Mouse (Mus musculus) small intestine, adult 2 months (tissue): ENCODE results near the gene Ina.

Experiments
- CTCF ChIP-seq: fragments of 200-500 bp; IDR thresholded peaks from 2 replicates; pipeline ENCODE4 v1.5.1; 2012; ENCODE audit warnings: low read depth, mild to moderate bottlenecking, control low read depth, inconsistent platforms, low read length, moderate library complexity, mixed read lengths; ENCODE audit not compliant: insufficient replicate concordance, insufficient read length; ENCODE audit errors: extremely low read depth
- POLR2A ChIP-seq: fragments of 200-500 bp; IDR thresholded peaks from 2 replicates; pipeline ENCODE4 v1.6.1; 2012; ENCODE audit warnings: low read depth, mild to moderate bottlenecking, control low read depth, inconsistent platforms, low read length, moderate library complexity

DNA sequence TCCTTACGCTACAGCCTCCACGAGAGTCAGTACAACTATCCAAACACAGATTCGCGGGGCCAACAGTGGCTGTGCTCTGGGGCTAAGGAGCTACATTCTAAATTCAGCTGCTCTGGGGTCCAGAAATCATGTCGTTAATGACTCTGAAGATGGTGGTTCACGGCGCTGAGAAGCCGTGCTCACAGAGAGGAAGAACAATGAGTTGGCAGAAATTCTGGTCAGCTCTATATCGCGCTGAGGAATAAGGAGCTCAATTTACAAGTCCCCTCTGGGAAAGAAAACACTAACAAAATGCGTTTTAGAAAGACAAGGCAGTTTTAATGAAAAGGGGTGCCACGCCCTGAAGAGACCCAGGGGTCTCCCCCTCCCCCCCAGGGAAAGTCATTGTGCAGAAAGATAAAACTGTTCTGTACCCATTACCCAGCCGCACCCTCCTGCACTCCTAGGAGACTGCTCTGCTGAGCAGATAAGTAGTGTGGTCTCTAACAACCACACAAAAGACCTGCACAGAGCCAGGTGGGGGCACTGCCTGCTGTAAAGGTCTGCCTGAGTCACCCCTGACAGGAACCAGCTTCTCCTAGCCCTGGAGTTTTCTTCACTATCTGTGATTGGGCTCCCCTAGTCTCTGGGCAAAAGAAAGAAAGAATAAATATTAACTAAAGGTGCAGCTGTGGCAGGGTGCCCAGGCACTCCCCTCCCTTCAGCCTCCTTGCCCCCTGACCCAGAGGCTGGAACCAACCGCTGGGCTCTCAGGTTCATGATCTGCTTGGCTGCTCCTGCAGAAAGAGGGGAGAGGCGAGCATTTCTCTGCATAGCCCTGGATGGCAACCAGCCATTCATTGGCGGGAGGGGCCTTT, 26.0 kb upstream of the Ina start:
- no peak for TF ChIP-seq POLR2A
- no peak for TF ChIP-seq CTCF
